Mouse (Mus musculus): ENCODE data around the gene Rras.

Gene Rras

GRCm38 (mm10) chr7:45017242-45018061 lies at the start of gene Rras:
Gene Rras, plus strand, starts transcription at chr7:45017961.
- DNase-seq (ENCODE audit: low read depth, low spot score) = peak; percentile 99

GRCm38 (mm10) chr7:44970231-44970691 lies 47.5 kb upstream of the Rras start:
- DNase-seq (ENCODE audit: low read depth, low spot score) = peak; percentile 97

GRCm38 (mm10) chr7:44971142-44971541 lies 46.6 kb upstream of the Rras start:
- no peak for DNase-seq (ENCODE audit: low read depth, low spot score)

GRCm38 (mm10) chr7:44973415-44974130 lies 44.2 kb upstream of the Rras start:
- no peak for DNase-seq (ENCODE audit: low read depth, low spot score)

- peak; percentile 94 for DNase-seq (ENCODE audit: low read depth, low spot score)
Observed at GRCm38 (mm10) chr7:44974383-44975116, 43.2 kb upstream of the Rras start, which contains the start of gene Cpt1c. Gene Cpt1c, minus strand, starts transcription at chr7:44974851.

- DNase-seq (ENCODE audit: low read depth, low spot score) = no peak
Observed at GRCm38 (mm10) chr7:44975117-44975419, 42.7 kb upstream of the Rras start.

GRCm38 (mm10) chr7:44978300-44978699 lies 39.5 kb upstream of the Rras start:
- no peak for DNase-seq (ENCODE audit: low read depth, low spot score)

GRCm38 (mm10) chr7:44981539-44981938 lies 36.2 kb upstream of the Rras start:
- no peak for DNase-seq (ENCODE audit: low read depth, low spot score)

- peak; percentile 87 for DNase-seq (ENCODE audit: low read depth, low spot score)
Observed at GRCm38 (mm10) chr7:44983085-44983484, 34.7 kb upstream of the Rras start.

GRCm38 (mm10) chr7:44983944-44984832 lies 33.6 kb upstream of the Rras start:
- DNase-seq (ENCODE audit: low read depth, low spot score) = no peak

GRCm38 (mm10) chr7:44984833-44985164 lies 33.0 kb upstream of the Rras start:
- DNase-seq (ENCODE audit: low read depth, low spot score) = no peak

GRCm38 (mm10) chr7:44985595-44986191 lies 32.1 kb upstream of the Rras start:
- peak; percentile 93 for DNase-seq (ENCODE audit: low read depth, low spot score)

GRCm38 (mm10) chr7:44986192-44986878 lies 31.4 kb upstream of the Rras start, which contains the start of gene Prmt1:
Gene Prmt1, minus strand, starts transcription at chr7:44986568.
- peak; percentile 100 for DNase-seq (ENCODE audit: low read depth, low spot score)

- DNase-seq (ENCODE audit: low read depth, low spot score) = no peak
Observed at GRCm38 (mm10) chr7:44986879-44987718, 30.7 kb upstream of the Rras start.

GRCm38 (mm10) chr7:44996672-44997071 lies 21.1 kb upstream of the Rras start:
- no peak for DNase-seq (ENCODE audit: low read depth, low spot score)

- peak; percentile 95 for DNase-seq (ENCODE audit: low read depth, low spot score)
Observed at GRCm38 (mm10) chr7:44997231-44997939, 20.4 kb upstream of the Rras start, which contains the start of gene Irf3. Gene Irf3, plus strand, starts transcription at chr7:44997648.

- no peak for DNase-seq (ENCODE audit: low read depth, low spot score)
Observed at GRCm38 (mm10) chr7:44997940-44998428, 19.8 kb upstream of the Rras start.

- peak; percentile 55 for DNase-seq (ENCODE audit: low read depth, low spot score)
Observed at GRCm38 (mm10) chr7:44998501-44998955, 19.2 kb upstream of the Rras start, which contains the start of gene Bcl2l12. Gene Bcl2l12, minus strand, starts transcription at chr7:44998712.
